Mouse (Mus musculus) brain, embryonic 14.5 days (tissue): ENCODE results near the gene Zfp354a.

ENCODE experiments used
- CTCF ChIP-seq: fragments of 200-500 bp; IDR thresholded peaks from 2 replicates; pipeline ENCODE4 v1.5.1; 2012; ENCODE audit warnings: inconsistent platforms, mild to moderate bottlenecking, moderate library complexity, borderline replicate concordance; ENCODE audit not compliant: insufficient read depth, insufficient read length; ENCODE audit errors: extremely low read depth
- POLR2A ChIP-seq: fragments of 200-500 bp; IDR thresholded peaks from 2 replicates; pipeline ENCODE4 v1.6.1; 2012; ENCODE audit warnings: mild to moderate bottlenecking, inconsistent platforms, borderline replicate concordance; ENCODE audit not compliant: poor library complexity, insufficient read depth, insufficient read length, severe bottlenecking; ENCODE audit errors: extremely low read depth

- TF ChIP-seq POLR2A (no peak), CTCF (no peak)
These were observed 47.2 kb upstream of the Zfp354a start for GRCm38 (mm10) chr11:51011821-51012220.
